Mouse (Mus musculus): ENCODE measurements around the gene Gm48551. TPM values are rescaled to one million over a fixed set of nuclear protein-coding genes. Genes with fewer than 3 reads are reported as not detected.

Gene Gm48551
- total RNA-seq, 1 experiment = 1.8 TPM

- no peak for TF ChIP-seq MAFK (IDR thresholded peaks at IDR 0.05; ENCODE audit: insufficient read depth, low read depth, low read length)
- TF ChIP-seq ZNF384 (IDR thresholded peaks at IDR 0.05; ENCODE audit: low read depth, low read length) = no peak
- no peak for TF ChIP-seq ZC3H11A (IDR thresholded peaks at IDR 0.05; ENCODE audit: borderline replicate concordance, low read depth, low read length)
- TF ChIP-seq HCFC1 (IDR thresholded peaks at IDR 0.05; ENCODE audit: borderline replicate concordance, insufficient read depth, low read length) = no peak
- H3K36me3 ChIP-seq (ENCODE audit: control insufficient read depth, insufficient read depth, low read length, poor library complexity, severe bottlenecking) = no peaks in the 10 kb centered on the region
- no peak overlapping the region for H3K9ac ChIP-seq (ENCODE audit: insufficient read depth, low read depth, low read length, poor library complexity, severe bottlenecking)
- DNase-seq (ENCODE audit: low read depth, low spot score) = no peak
- no peaks in the 10 kb centered on the region for H3K9me3 ChIP-seq (ENCODE audit: control insufficient read depth, insufficient read depth, low read depth, low read length)
- no peak overlapping the region for H3K27ac ChIP-seq (ENCODE audit: insufficient read depth, low read depth, low read length, poor library complexity, severe bottlenecking)
- peaks cover 5 to 55% of the 10 kb centered on the region in 2 experiments for H3K4me1 ChIP-seq (ENCODE audit: control insufficient read depth in 2 of 2, insufficient read depth in 2 of 2, low read length in 2 of 2, poor library complexity in 1 of 2)
- in situ Hi-C loops (cut with MboI; ENCODE audit: low sequenced_read_pairs in 2 of 2, unreplicated experiment in 2 of 2) = no loop called here
- no peak overlapping the region for H3K4me3 ChIP-seq (ENCODE audit: insufficient read depth in 1 of 2, low read depth in 1 of 2, low read length in 2 of 2, poor library complexity in 1 of 2, severe bottlenecking in 1 of 2)
Observed at GRCm38 (mm10) chr10:81422191-81422590, 37.9 kb downstream of the Gm48551 start.

GRCm38 (mm10) chr10:81422661-81423217, 38.5 kb downstream of the Gm48551 start:
- Histone ChIP-seq H3K36me3 (ENCODE audit: control insufficient read depth, insufficient read depth, low read length, poor library complexity, severe bottlenecking) (no peaks in the 10 kb centered on the region), H3K4me1 (ENCODE audit: control insufficient read depth in 2 of 2, insufficient read depth in 2 of 2, low read length in 2 of 2, poor library complexity in 1 of 2) (peaks cover 5 to 51% of the 10 kb centered on the region in 2 experiments), H3K4me3 (ENCODE audit: insufficient read depth in 1 of 2, low read depth in 1 of 2, low read length in 2 of 2, poor library complexity in 1 of 2, severe bottlenecking in 1 of 2) (no peak overlapping the region), H3K9me3 (ENCODE audit: control insufficient read depth, insufficient read depth, low read depth, low read length) (no peaks in the 10 kb centered on the region), H3K27ac (ENCODE audit: insufficient read depth, low read depth, low read length, poor library complexity, severe bottlenecking) (no peak overlapping the region), H3K9ac (ENCODE audit: insufficient read depth, low read depth, low read length, poor library complexity, severe bottlenecking) (no peak overlapping the region)
- in situ Hi-C loops (cut with MboI; ENCODE audit: low sequenced_read_pairs in 2 of 2, unreplicated experiment in 2 of 2) = no loop called here
- no peak for TF ChIP-seq ZNF384 (IDR thresholded peaks at IDR 0.05; ENCODE audit: low read depth, low read length)
- TF ChIP-seq HCFC1 (IDR thresholded peaks at IDR 0.05; ENCODE audit: borderline replicate concordance, insufficient read depth, low read length) = no peak
- TF ChIP-seq MAFK (IDR thresholded peaks at IDR 0.05; ENCODE audit: insufficient read depth, low read depth, low read length) = no peak
- no peak for TF ChIP-seq CHD2 (IDR thresholded peaks at IDR 0.05; ENCODE audit: low read depth, low read length)
- TF ChIP-seq ZC3H11A (IDR thresholded peaks at IDR 0.05; ENCODE audit: borderline replicate concordance, low read depth, low read length) = no peak
- no peak for DNase-seq (ENCODE audit: low read depth, low spot score)

DNA sequence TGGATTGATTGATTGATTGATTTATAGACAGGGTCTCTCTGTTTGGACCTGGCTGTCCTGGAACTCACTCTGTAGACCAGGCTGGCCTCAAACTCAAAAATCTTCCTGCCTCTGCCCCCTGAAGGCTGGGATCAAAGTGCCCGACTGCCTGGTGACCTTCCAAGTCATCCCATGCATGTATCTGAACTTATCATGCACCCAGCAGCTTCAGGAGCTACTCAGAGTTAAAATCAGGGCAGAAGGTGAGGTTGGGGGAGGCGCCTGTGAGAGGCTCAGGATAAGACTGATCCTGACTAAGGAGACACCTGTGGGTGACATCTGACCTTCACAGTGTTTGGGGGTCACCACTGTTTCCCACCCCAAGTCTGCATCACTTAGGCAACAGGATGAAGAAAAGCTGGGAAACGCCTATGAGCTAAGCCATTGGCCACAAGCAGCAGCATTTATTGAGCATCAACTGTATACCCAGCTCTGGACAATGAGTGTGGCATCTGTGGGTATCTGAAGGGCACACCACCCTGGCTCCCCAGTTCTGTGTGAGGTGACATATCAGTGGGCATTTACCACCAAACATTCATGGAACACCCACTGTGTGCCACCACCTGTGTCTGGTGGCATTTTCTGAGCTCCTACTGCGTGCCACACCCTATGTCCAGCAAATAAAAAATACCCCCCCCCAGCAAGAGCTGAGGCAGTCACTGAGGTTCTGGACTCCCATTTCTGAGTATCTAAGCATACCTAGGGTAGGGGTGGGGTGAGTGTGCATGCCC, 39.4 kb downstream of the Gm48551 start:
- DNase-seq (ENCODE audit: low read depth, low spot score) = no peak
- no peak for TF ChIP-seq HCFC1 (IDR thresholded peaks at IDR 0.05; ENCODE audit: borderline replicate concordance, insufficient read depth, low read length)
- TF ChIP-seq ZNF384 (IDR thresholded peaks at IDR 0.05; ENCODE audit: low read depth, low read length) = no peak
- no peak for TF ChIP-seq CHD2 (IDR thresholded peaks at IDR 0.05; ENCODE audit: low read depth, low read length)
- TF ChIP-seq MAFK (IDR thresholded peaks at IDR 0.05; ENCODE audit: insufficient read depth, low read depth, low read length) = no peak
- no peak for TF ChIP-seq ZC3H11A (IDR thresholded peaks at IDR 0.05; ENCODE audit: borderline replicate concordance, low read depth, low read length)
- Histone ChIP-seq H3K36me3 (ENCODE audit: control insufficient read depth, insufficient read depth, low read length, poor library complexity, severe bottlenecking) (no peaks in the 10 kb centered on the region), H3K27ac (ENCODE audit: insufficient read depth, low read depth, low read length, poor library complexity, severe bottlenecking) (no peak overlapping the region), H3K4me1 (ENCODE audit: control insufficient read depth in 2 of 2, insufficient read depth in 2 of 2, low read length in 2 of 2, poor library complexity in 1 of 2) (peaks cover 5 to 45% of the 10 kb centered on the region in 2 experiments), H3K4me3 (ENCODE audit: insufficient read depth in 1 of 2, low read depth in 1 of 2, low read length in 2 of 2, poor library complexity in 1 of 2, severe bottlenecking in 1 of 2) (no peak overlapping the region), H3K9ac (ENCODE audit: insufficient read depth, low read depth, low read length, poor library complexity, severe bottlenecking) (no peak overlapping the region), H3K9me3 (ENCODE audit: control insufficient read depth, insufficient read depth, low read depth, low read length) (no peaks in the 10 kb centered on the region)
- in situ Hi-C loops (cut with MboI; ENCODE audit: low sequenced_read_pairs in 2 of 2, unreplicated experiment in 2 of 2) = no loop called here

GRCm38 (mm10) chr10:81424246-81425051, 40.2 kb downstream of the Gm48551 start:
- DNase-seq (ENCODE audit: low read depth, low spot score) = no peak
- H3K4me3 ChIP-seq (ENCODE audit: insufficient read depth in 1 of 2, low read depth in 1 of 2, low read length in 2 of 2, poor library complexity in 1 of 2, severe bottlenecking in 1 of 2) = peak overlapping the region; percentile 28 to 33; a peak in 3 of 4 replicates
- in situ Hi-C loops (cut with MboI; ENCODE audit: low sequenced_read_pairs in 2 of 2, unreplicated experiment in 2 of 2) = no loop called here
- H3K36me3 ChIP-seq (ENCODE audit: control insufficient read depth, insufficient read depth, low read length, poor library complexity, severe bottlenecking) = no peaks in the 10 kb centered on the region
- H3K4me1 ChIP-seq (ENCODE audit: control insufficient read depth in 2 of 2, insufficient read depth in 2 of 2, low read length in 2 of 2, poor library complexity in 1 of 2) = peaks cover 4 to 38% of the 10 kb centered on the region in 2 experiments; a peak in 3 of 4 replicates
- no peak for TF ChIP-seq ZNF384 (IDR thresholded peaks at IDR 0.05; ENCODE audit: low read depth, low read length)
- TF ChIP-seq MAFK (IDR thresholded peaks at IDR 0.05; ENCODE audit: insufficient read depth, low read depth, low read length) = peak; percentile 74; the same call in 1 of the 2 replicates
- no peaks in the 10 kb centered on the region for H3K9me3 ChIP-seq (ENCODE audit: control insufficient read depth, insufficient read depth, low read depth, low read length)
- H3K9ac ChIP-seq (ENCODE audit: insufficient read depth, low read depth, low read length, poor library complexity, severe bottlenecking) = peak overlapping the region; percentile 2; the same call in 1 of the 2 replicates
- H3K27ac ChIP-seq (ENCODE audit: insufficient read depth, low read depth, low read length, poor library complexity, severe bottlenecking) = no peak overlapping the region
